Mouse (Mus musculus): ENCODE results near the gene Cmtm2b. TPM values are rescaled to one million over a fixed set of nuclear protein-coding genes. Genes with fewer than 3 reads are reported as not detected.
A peak's percentile ranks its signal among the peaks of the same experiment; 100 is the strongest.
"Not testable (repeated sequence)": the region's sequence is repeated elsewhere in the genome, so short reads cannot be mapped to it uniquely, and the experiment has no call there.

Cmtm2b gene
- polyA plus RNA-seq, 1 experiment from 2014 or later = not detected

- no peaks in the 10 kb centered on the region for H3K27me3 ChIP-seq (ENCODE audit: control insufficient read depth, insufficient read depth, low read length)
- no peaks in the 10 kb centered on the region for H3K36me3 ChIP-seq (ENCODE audit: control insufficient read depth, insufficient read depth, low read length)
- H3K9ac ChIP-seq (ENCODE audit: low read depth, low read length) = no peak overlapping the region
- no peaks in the 10 kb centered on the region for H3K4me1 ChIP-seq (ENCODE audit: control insufficient read depth, insufficient read depth, low read length)
- 57% methylated on average over 4 of the region's 4 CpGs for WGBS (ENCODE audit: insufficient replicate concordance)
- no peaks in the 10 kb centered on the region for H3K9me3 ChIP-seq (replicated peaks; ENCODE audit: control insufficient read depth, low read length)
- no peak overlapping the region for H3K27ac ChIP-seq (ENCODE audit: low read depth, low read length)
- no peak for ATAC-seq (replicated peaks; ENCODE audit: insufficient number of reproducible peaks, low FRiP score, low TSS enrichment)
- no peak overlapping the region for H3K4me3 ChIP-seq (ENCODE audit: low read depth, low read length)
- H3K4me2 ChIP-seq = no peak overlapping the region
These were observed 8.7 kb upstream of the Cmtm2b start for GRCm38 (mm10) chr8:104313311-104313710.

- H3K36me3 ChIP-seq (ENCODE audit: control insufficient read depth, insufficient read depth, low read length); H3K4me1 ChIP-seq (ENCODE audit: control insufficient read depth, insufficient read depth, low read length); H3K9me3 ChIP-seq (replicated peaks; ENCODE audit: control insufficient read depth, low read length); H3K27me3 ChIP-seq (ENCODE audit: control insufficient read depth, insufficient read depth, low read length); H3K27ac ChIP-seq (ENCODE audit: low read depth, low read length); H3K4me2 ChIP-seq; H3K4me3 ChIP-seq (ENCODE audit: low read depth, low read length); H3K9ac ChIP-seq (ENCODE audit: low read depth, low read length); ATAC-seq (replicated peaks; ENCODE audit: insufficient number of reproducible peaks, low FRiP score, low TSS enrichment): not testable (repeated sequence)
- WGBS (ENCODE audit: insufficient replicate concordance) = 75% methylated on average over 9 of the region's 11 CpGs
These were observed 763 bp upstream of the Cmtm2b start, which contains the start of gene Gm11020 for GRCm38 (mm10) chr8:104321267-104321666. Gm11020 (plus strand) TSS chr8:104321567.

- no peaks in the 10 kb centered on the region for H3K36me3 ChIP-seq (ENCODE audit: control insufficient read depth, insufficient read depth, low read length)
- ATAC-seq (replicated peaks; ENCODE audit: insufficient number of reproducible peaks, low FRiP score, low TSS enrichment) = no peak
- no peaks in the 10 kb centered on the region for H3K4me1 ChIP-seq (ENCODE audit: control insufficient read depth, insufficient read depth, low read length)
- H3K9me3 ChIP-seq (replicated peaks; ENCODE audit: control insufficient read depth, low read length) = no peaks in the 10 kb centered on the region
- H3K9ac ChIP-seq (ENCODE audit: low read depth, low read length) = no peak overlapping the region
- no peak overlapping the region for H3K4me3 ChIP-seq (ENCODE audit: low read depth, low read length)
- no peaks in the 10 kb centered on the region for H3K27me3 ChIP-seq (ENCODE audit: control insufficient read depth, insufficient read depth, low read length)
- H3K4me2 ChIP-seq = no peak overlapping the region
- 49% methylated on average over 5 of the region's 5 CpGs for WGBS (ENCODE audit: insufficient replicate concordance)
- no peak overlapping the region for H3K27ac ChIP-seq (ENCODE audit: low read depth, low read length)
These were observed 10.9 kb downstream of the Cmtm2b start for GRCm38 (mm10) chr8:104332665-104333631.

- Histone ChIP-seq H3K9me3 (replicated peaks; ENCODE audit: control insufficient read depth, low read length) (no peaks in the 10 kb centered on the region), H3K4me1 (ENCODE audit: control insufficient read depth, insufficient read depth, low read length) (no peaks in the 10 kb centered on the region), H3K4me2 (no peak overlapping the region), H3K9ac (ENCODE audit: low read depth, low read length) (no peak overlapping the region), H3K27me3 (ENCODE audit: control insufficient read depth, insufficient read depth, low read length) (no peaks in the 10 kb centered on the region), H3K4me3 (ENCODE audit: low read depth, low read length) (no peak overlapping the region), H3K27ac (ENCODE audit: low read depth, low read length) (no peak overlapping the region), H3K36me3 (ENCODE audit: control insufficient read depth, insufficient read depth, low read length) (no peaks in the 10 kb centered on the region)
- no peak for ATAC-seq (replicated peaks; ENCODE audit: insufficient number of reproducible peaks, low FRiP score, low TSS enrichment)
- WGBS (ENCODE audit: insufficient replicate concordance) = 62% methylated on average over 5 of the region's 5 CpGs
These were observed 11.8 kb downstream of the Cmtm2b start for GRCm38 (mm10) chr8:104333786-104334185.

- H3K4me3 ChIP-seq (ENCODE audit: low read depth, low read length) = no peak overlapping the region
- no peaks in the 10 kb centered on the region for H3K9me3 ChIP-seq (replicated peaks; ENCODE audit: control insufficient read depth, low read length)
- ATAC-seq (replicated peaks; ENCODE audit: insufficient number of reproducible peaks, low FRiP score, low TSS enrichment) = no peak
- 0 out of 2 replicates have a peak, but pooled peaks cover under 1% of the 10 kb centered on the region for H3K4me1 ChIP-seq (ENCODE audit: control insufficient read depth, insufficient read depth, low read length)
- H3K27me3 ChIP-seq (ENCODE audit: control insufficient read depth, insufficient read depth, low read length) = no peaks in the 10 kb centered on the region
- no peak overlapping the region for H3K27ac ChIP-seq (ENCODE audit: low read depth, low read length)
- H3K4me2 ChIP-seq = no peak overlapping the region
- 63% methylated on average over 1 of the region's 1 CpGs for WGBS (ENCODE audit: insufficient replicate concordance)
- no peaks in the 10 kb centered on the region for H3K36me3 ChIP-seq (ENCODE audit: control insufficient read depth, insufficient read depth, low read length)
- no peak overlapping the region for H3K9ac ChIP-seq (ENCODE audit: low read depth, low read length)
These were observed 12.2 kb downstream of the Cmtm2b start for GRCm38 (mm10) chr8:104334196-104334595.

GRCm38 (mm10) chr8:104336806-104337205, 14.8 kb downstream of the Cmtm2b start:
- peaks cover 6% of the 10 kb centered on the region; the same call in 1 of the 2 replicates for H3K4me1 ChIP-seq (ENCODE audit: control insufficient read depth, insufficient read depth, low read length)
- H3K27ac ChIP-seq (ENCODE audit: low read depth, low read length) = no peak overlapping the region
- H3K9ac ChIP-seq (ENCODE audit: low read depth, low read length) = no peak overlapping the region
- no peaks in the 10 kb centered on the region for H3K9me3 ChIP-seq (replicated peaks; ENCODE audit: control insufficient read depth, low read length)
- H3K36me3 ChIP-seq (ENCODE audit: control insufficient read depth, insufficient read depth, low read length) = no peaks in the 10 kb centered on the region
- ATAC-seq (replicated peaks; ENCODE audit: insufficient number of reproducible peaks, low FRiP score, low TSS enrichment) = no peak
- WGBS (ENCODE audit: insufficient replicate concordance) = 67% methylated on average over 1 of the region's 1 CpGs
- no peak overlapping the region for H3K4me3 ChIP-seq (ENCODE audit: low read depth, low read length)
- no peaks in the 10 kb centered on the region for H3K27me3 ChIP-seq (ENCODE audit: control insufficient read depth, insufficient read depth, low read length)
- no peak overlapping the region for H3K4me2 ChIP-seq

- no peak overlapping the region for H3K27ac ChIP-seq (ENCODE audit: low read depth, low read length)
- ATAC-seq (replicated peaks; ENCODE audit: insufficient number of reproducible peaks, low FRiP score, low TSS enrichment) = no peak
- H3K9me3 ChIP-seq (replicated peaks; ENCODE audit: control insufficient read depth, low read length) = no peaks in the 10 kb centered on the region
- 45% methylated on average over 3 of the region's 3 CpGs for WGBS (ENCODE audit: insufficient replicate concordance)
- no peak overlapping the region for H3K4me3 ChIP-seq (ENCODE audit: low read depth, low read length)
- H3K36me3 ChIP-seq (ENCODE audit: control insufficient read depth, insufficient read depth, low read length) = no peaks in the 10 kb centered on the region
- H3K4me1 ChIP-seq (ENCODE audit: control insufficient read depth, insufficient read depth, low read length) = peaks cover 10% of the 10 kb centered on the region; the same call in 1 of the 2 replicates
- no peak overlapping the region for H3K4me2 ChIP-seq
- no peaks in the 10 kb centered on the region for H3K27me3 ChIP-seq (ENCODE audit: control insufficient read depth, insufficient read depth, low read length)
- no peak overlapping the region for H3K9ac ChIP-seq (ENCODE audit: low read depth, low read length)
These were observed 15.9 kb downstream of the Cmtm2b start for GRCm38 (mm10) chr8:104337890-104338289.

GRCm38 (mm10) chr8:104339229-104339982, 17.4 kb downstream of the Cmtm2b start, which contains the start of gene Cmtm3:
Cmtm3 (plus strand) TSS chr8:104339410.
- Histone ChIP-seq H3K36me3 (ENCODE audit: control insufficient read depth, insufficient read depth, low read length) (no peaks in the 10 kb centered on the region), H3K27me3 (ENCODE audit: control insufficient read depth, insufficient read depth, low read length) (no peaks in the 10 kb centered on the region), H3K9ac (ENCODE audit: low read depth, low read length) (peak within 1 kb of the TSS; percentile 83), H3K4me1 (ENCODE audit: control insufficient read depth, insufficient read depth, low read length) (peaks cover 10% of the 10 kb centered on the region; the same call in 1 of the 2 replicates), H3K27ac (ENCODE audit: low read depth, low read length) (peak within 1 kb of the TSS; percentile 92), H3K4me2 (peak within 1 kb of the TSS; percentile 81), H3K4me3 (ENCODE audit: low read depth, low read length) (peak within 1 kb of the TSS; percentile 71), H3K9me3 (replicated peaks; ENCODE audit: control insufficient read depth, low read length) (no peaks in the 10 kb centered on the region)
- 19% methylated on average over 18 of the region's 18 CpGs for WGBS (ENCODE audit: insufficient replicate concordance)
- no peak for ATAC-seq (replicated peaks; ENCODE audit: insufficient number of reproducible peaks, low FRiP score, low TSS enrichment)

Data from heart, embryonic 11.5 days (tissue).